Mouse (Mus musculus) kidney, adult 8-10 months (tissue): ENCODE data around the gene Cycs.
A peak's percentile ranks its signal among the peaks of the same experiment; 100 is the strongest.
"Not testable (repeated sequence)": the region's sequence is repeated elsewhere in the genome, so short reads cannot be mapped to it uniquely, and the experiment has no call there.

Source experiments
- DNase-seq, 2 experiments: peaks; one replicate each; pipeline ENCODE4 v3.0.0; 2022

Gene Cycs

GRCm38 (mm10) chr6:50566141-50566996 is at the start of gene Cycs:
Gene Cycs (minus strand): TSS chr6:50566538.
- peak; percentile 99 to 100 for DNase-seq

- DNase-seq, result peak in 1 of 2 experiments; percentile 34
These were observed 35.3 kb upstream of the Cycs start for GRCm38 (mm10) chr6:50601620-50602019.

- no peak for DNase-seq
These were observed 32.2 kb upstream of the Cycs start for GRCm38 (mm10) chr6:50598560-50598959.

GRCm38 (mm10) chr6:50596301-50597211 is 30.2 kb upstream of the Cycs start, which contains the start of gene 4921507P07Rik:
Gene 4921507P07Rik (minus strand): TSS chr6:50596632.
- DNase-seq, result peak; percentile 96 to 97

- DNase-seq, result no peak
These were observed 28.0 kb upstream of the Cycs start for GRCm38 (mm10) chr6:50594372-50594771.

- no peak for DNase-seq
These were observed 27.1 kb upstream of the Cycs start for GRCm38 (mm10) chr6:50593334-50593845.

GRCm38 (mm10) chr6:50590234-50590633 is 23.9 kb upstream of the Cycs start:
- no peak for DNase-seq

- DNase-seq, result peak; percentile 54 to 57
These were observed 21.9 kb upstream of the Cycs start for GRCm38 (mm10) chr6:50588251-50588650.

GRCm38 (mm10) chr6:50587412-50587811 is 21.1 kb upstream of the Cycs start:
- no peak for DNase-seq

- peak; percentile 39 to 40 for DNase-seq
These were observed 20.0 kb upstream of the Cycs start for GRCm38 (mm10) chr6:50586316-50586715.

GRCm38 (mm10) chr6:50585733-50586132 is 19.4 kb upstream of the Cycs start:
- no peak for DNase-seq

- no peak for DNase-seq
These were observed 5.3 kb upstream of the Cycs start for GRCm38 (mm10) chr6:50571661-50572060.

GRCm38 (mm10) chr6:50566997-50567255 is 588 bp upstream of the Cycs start:
- DNase-seq, result no peak

- no peak for DNase-seq
These were observed 2.7 kb downstream of the Cycs start for GRCm38 (mm10) chr6:50563651-50564050.

GRCm38 (mm10) chr6:50562421-50562820 is 3.9 kb downstream of the Cycs start:
- no peak for DNase-seq

- DNase-seq, result no peak
These were observed 5.6 kb downstream of the Cycs start for GRCm38 (mm10) chr6:50560776-50561175.

GRCm38 (mm10) chr6:50558877-50559276 is 7.5 kb downstream of the Cycs start:
- no peak for DNase-seq

GRCm38 (mm10) chr6:50557566-50557965 is 8.8 kb downstream of the Cycs start:
- no peak for DNase-seq

GRCm38 (mm10) chr6:50554223-50554622 is 12.1 kb downstream of the Cycs start:
- not testable (repeated sequence) for DNase-seq

- DNase-seq, result no peak
These were observed 13.3 kb downstream of the Cycs start for GRCm38 (mm10) chr6:50552881-50553518.

GRCm38 (mm10) chr6:50549791-50550190 is 16.5 kb downstream of the Cycs start:
- DNase-seq, result no peak

GRCm38 (mm10) chr6:50549051-50549450 is 17.3 kb downstream of the Cycs start:
- DNase-seq, result no peak
